Mouse (Mus musculus) G1E (cell line): ENCODE data around the gene Alpl.

Source experiments
- CTCF ChIP-seq: IDR thresholded peaks from 2 replicates; pipeline ENCODE4 v1.5.1; 2012; ENCODE audit warnings: low read depth, low read length, inconsistent platforms, mixed read lengths
- GATA1 ChIP-seq: IDR thresholded peaks from 2 replicates; pipeline ENCODE4 v1.6.1; 2012; ENCODE audit warnings: borderline replicate concordance, low read length, inconsistent platforms, mixed read lengths
- POLR2AphosphoS5 ChIP-seq: IDR thresholded peaks from 2 replicates; pipeline ENCODE4 v1.6.1; 2012; ENCODE audit warnings: low read depth, low read length, inconsistent platforms; ENCODE audit not compliant: insufficient replicate concordance

DNA sequence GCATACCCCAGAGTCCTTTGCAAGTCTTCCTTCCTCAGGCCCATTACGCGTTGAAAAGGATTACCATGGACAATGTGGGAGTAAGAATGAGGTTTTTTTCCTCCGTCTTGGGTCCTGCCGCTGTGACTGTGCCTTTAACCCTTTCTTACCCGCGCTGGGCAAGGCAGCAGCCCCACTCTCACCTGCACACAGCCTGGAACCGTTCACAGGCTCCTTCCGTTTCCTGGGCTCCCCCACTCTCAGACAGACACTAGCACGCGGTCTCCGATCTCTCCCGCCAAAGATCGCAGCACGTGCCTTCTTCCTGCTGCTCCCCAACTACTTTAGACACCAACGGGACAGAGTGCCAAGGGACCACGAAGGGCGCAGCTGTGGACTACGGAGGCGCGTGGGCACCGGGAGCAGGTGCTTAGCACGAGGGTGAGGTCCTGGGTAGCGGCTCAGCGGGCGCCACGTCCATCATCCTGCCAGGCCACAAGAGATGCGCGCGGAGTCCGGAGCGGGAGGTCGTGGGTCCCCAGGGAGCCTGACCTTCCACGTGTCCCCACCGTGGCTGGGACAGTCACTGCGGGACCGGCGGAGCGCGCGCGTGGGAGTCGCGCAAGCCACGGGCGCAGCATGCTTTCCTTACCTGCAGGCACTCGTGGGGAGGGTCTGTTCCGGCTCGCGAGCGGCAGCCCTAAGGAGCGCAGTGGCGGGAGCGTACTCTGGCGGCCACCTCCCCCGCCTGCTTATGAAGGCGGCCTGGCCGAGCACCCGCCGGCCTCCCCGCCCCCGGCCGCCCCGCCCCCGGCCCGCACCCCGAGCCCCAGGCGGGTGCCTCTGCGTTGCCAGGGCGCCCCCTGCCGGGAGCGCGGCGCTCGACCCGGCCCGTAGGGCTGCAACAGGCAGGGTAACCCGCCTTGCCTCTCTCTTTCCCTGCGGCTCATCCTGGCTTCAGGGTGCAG is at the start of gene Alpl:
- TF ChIP-seq CTCF (no peak), GATA1 (no peak), POLR2AphosphoS5 (no peak)
